Mouse (Mus musculus) 416B (cell line): Measurements from ENCODE around the gene Arhgef6.

Experiments
- DNase-seq: peaks from one replicate; pipeline ENCODE4 v3.0.0; 2011; ENCODE audit warnings: low read depth

Gene Arhgef6

GRCm38 (mm10) chrX:57338371-57339211, at the start of gene Arhgef6:
Gene Arhgef6 (minus strand): TSS chrX:57338729.
- DNase-seq = peak; percentile 71

- DNase-seq = no peak
Measured at GRCm38 (mm10) chrX:57380915-57381314, 42.4 kb upstream of the Arhgef6 start.

GRCm38 (mm10) chrX:57378579-57378978, 40.0 kb upstream of the Arhgef6 start:
- DNase-seq = no peak

- DNase-seq = peak; percentile 33
Measured at GRCm38 (mm10) chrX:57377096-57377495, 38.6 kb upstream of the Arhgef6 start.

GRCm38 (mm10) chrX:57374029-57374428, 35.5 kb upstream of the Arhgef6 start:
- no peak for DNase-seq

GRCm38 (mm10) chrX:57373543-57373942, 35.0 kb upstream of the Arhgef6 start:
- no peak for DNase-seq

GRCm38 (mm10) chrX:57372965-57373364, 34.4 kb upstream of the Arhgef6 start:
- DNase-seq = peak; percentile 18

GRCm38 (mm10) chrX:57364891-57365569, 26.5 kb upstream of the Arhgef6 start:
- no peak for DNase-seq

- DNase-seq = no peak
Measured at GRCm38 (mm10) chrX:57359316-57359715, 20.8 kb upstream of the Arhgef6 start.

GRCm38 (mm10) chrX:57339220-57339619, 691 bp upstream of the Arhgef6 start:
- DNase-seq = no peak

GRCm38 (mm10) chrX:57337582-57337981, 947 bp downstream of the Arhgef6 start:
- peak; percentile 57 for DNase-seq

- peak; percentile 82 for DNase-seq
Measured at GRCm38 (mm10) chrX:57336958-57337357, 1.6 kb downstream of the Arhgef6 start.

- peak; percentile 52 for DNase-seq
Measured at GRCm38 (mm10) chrX:57335313-57335712, 3.2 kb downstream of the Arhgef6 start.

GRCm38 (mm10) chrX:57327668-57328338, 10.7 kb downstream of the Arhgef6 start:
- no peak for DNase-seq

- no peak for DNase-seq
Measured at GRCm38 (mm10) chrX:57326487-57327221, 11.9 kb downstream of the Arhgef6 start.

GRCm38 (mm10) chrX:57325861-57326461, 12.6 kb downstream of the Arhgef6 start:
- no peak for DNase-seq

- DNase-seq = no peak
Measured at GRCm38 (mm10) chrX:57324891-57325290, 13.6 kb downstream of the Arhgef6 start.

GRCm38 (mm10) chrX:57312066-57312465, 26.5 kb downstream of the Arhgef6 start:
- no peak for DNase-seq

- DNase-seq = peak; percentile 35
Measured at GRCm38 (mm10) chrX:57309993-57310392, 28.5 kb downstream of the Arhgef6 start.

GRCm38 (mm10) chrX:57306747-57307146, 31.8 kb downstream of the Arhgef6 start:
- peak; percentile 59 for DNase-seq

- DNase-seq = peak; percentile 57
Measured at GRCm38 (mm10) chrX:57304784-57305287, 33.7 kb downstream of the Arhgef6 start.
